Mouse (Mus musculus) heart, embryonic 16.5 days (tissue): ENCODE data around the gene Itga7. TPM values are rescaled to one million over a fixed set of nuclear protein-coding genes. Genes with fewer than 3 reads are reported as not detected.
A peak's percentile ranks its signal among the peaks of the same experiment; 100 is the strongest.
"Not testable (repeated sequence)": the region's sequence is repeated elsewhere in the genome, so short reads cannot be mapped to it uniquely, and the experiment has no call there.

ENCODE experiments used
- ATAC-seq: fragments of 200-750 bp; cut with Nextera tagmentation; replicated peaks from 2 replicates; pipeline ENCODE4 v1.8.0; 2017; ENCODE audit warnings: moderate number of reproducible peaks; ENCODE audit not compliant: insufficient read depth, low FRiP score; ENCODE audit errors: extremely low read depth
- H3K27ac ChIP-seq: fragments of 300-500 bp; sonication (generic); 2 replicates; pipeline ENCODE4 v1.5.1; 2014; ENCODE audit warnings: mild to moderate bottlenecking, low read length, control low read depth, moderate library complexity
- H3K27me3 ChIP-seq: fragments of 300-500 bp; sonication (generic); 2 replicates; pipeline ENCODE4 v1.6.1; 2014; ENCODE audit warnings: low read length, mixed read lengths; ENCODE audit not compliant: control insufficient read depth, insufficient read depth
- H3K36me3 ChIP-seq: fragments of 300-500 bp; sonication (generic); 2 replicates; pipeline ENCODE4 v1.6.1; 2014; ENCODE audit not compliant: control insufficient read depth, insufficient read depth
- H3K4me1 ChIP-seq: fragments of 300-500 bp; sonication (generic); 2 replicates; pipeline ENCODE4 v1.6.1; 2014; ENCODE audit warnings: low read length, mixed read lengths; ENCODE audit not compliant: control insufficient read depth, insufficient read depth
- H3K4me2 ChIP-seq: fragments of 300-500 bp; sonication (generic); 2 replicates; pipeline ENCODE4 v1.6.1; 2014; ENCODE audit warnings: low read depth, mild to moderate bottlenecking, control low read depth, low read length
- H3K4me3 ChIP-seq: fragments of 300-500 bp; sonication (generic); 2 replicates; pipeline ENCODE4 v1.5.1; 2014; ENCODE audit warnings: mild to moderate bottlenecking, control low read depth, low read length
- H3K9ac ChIP-seq: fragments of 300-500 bp; sonication (generic); 2 replicates; pipeline ENCODE4 v1.6.1; 2014; ENCODE audit warnings: low read length, control low read depth
- H3K9me3 ChIP-seq: fragments of 300-500 bp; sonication (generic); replicated peaks from 2 replicates; pipeline ENCODE4 v1.6.1; 2016; ENCODE audit warnings: low read length; ENCODE audit not compliant: control insufficient read depth
- WGBS: fragments of 180-500 bp; shearing (Covaris S2); extraction: QIAGEN DNeasy Blood & Tissue Kit; methylation state at CpG from one replicate; pipeline ENCODE4 v1.1.7; 2014; 5-methylcytosine and 5-hydroxymethylcytosine counted together
- polyA plus RNA-seq: library from polyadenylated mRNA; unstranded; fragments of >200 nt; fragmentation: Nextera tagmentation; extraction: Ambion mirVana; gene quantifications from 2 replicates; pipeline ENCODE4 v1.2.1, GENCODE M21; 2015

The Itga7 gene
- polyA plus RNA-seq, 1 experiment from 2014 or later, result 11.9 TPM

DNA sequence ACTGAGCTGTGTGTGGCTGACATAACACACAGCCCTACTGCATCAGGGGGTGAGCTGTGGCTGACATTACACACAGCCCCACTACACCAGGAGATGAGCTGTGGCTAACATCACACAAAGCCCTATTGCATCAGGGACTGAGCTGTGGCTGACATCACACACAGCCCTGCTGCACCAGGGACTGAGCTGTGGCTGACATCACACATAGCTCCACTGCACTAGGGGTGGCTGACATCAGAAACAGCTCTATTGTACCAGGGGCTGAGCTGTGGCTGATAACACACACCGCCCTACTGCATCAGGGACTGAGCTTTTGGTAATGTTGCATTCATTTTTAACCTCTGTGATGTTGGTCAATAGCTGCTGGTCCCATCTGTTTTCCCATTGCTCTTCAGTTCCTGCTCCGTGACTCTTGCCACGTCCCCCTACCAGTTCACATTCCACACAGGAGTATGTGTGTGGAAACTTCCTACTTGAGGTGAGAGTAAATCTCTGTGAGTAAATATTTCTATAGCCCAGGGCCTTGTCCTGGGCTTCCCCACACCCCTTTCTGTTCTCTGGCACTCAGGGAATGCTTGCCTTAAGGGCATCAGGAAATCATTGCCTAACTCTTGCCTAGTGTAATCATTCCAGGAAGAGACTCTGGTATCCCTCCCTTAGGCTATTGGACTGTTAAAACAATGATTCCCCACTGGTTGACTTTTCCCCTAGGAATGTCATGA, 47.2 kb downstream of the Itga7 start:
- no peak overlapping the region for H3K4me3 ChIP-seq
- ATAC-seq, result no peak
- H3K4me1 ChIP-seq, result no peaks in the 10 kb centered on the region
- H3K9ac ChIP-seq, result no peak overlapping the region
- H3K27me3 ChIP-seq, result no peaks in the 10 kb centered on the region
- H3K9me3 ChIP-seq, result no peaks in the 10 kb centered on the region
- no peak overlapping the region for H3K27ac ChIP-seq
- 45% methylated on average over 3 of the region's 3 CpGs for WGBS
- no peak overlapping the region for H3K4me2 ChIP-seq
- H3K36me3 ChIP-seq, result no peaks in the 10 kb centered on the region

- H3K9me3 ChIP-seq, H3K36me3 ChIP-seq, H3K4me2 ChIP-seq, H3K9ac ChIP-seq, H3K27me3 ChIP-seq, H3K4me3 ChIP-seq, H3K27ac ChIP-seq, H3K4me1 ChIP-seq, ATAC-seq: not testable (repeated sequence)
- WGBS, result 58% methylated on average over 1 of the region's 1 CpGs
Observed at GRCm38 (mm10) chr10:128989131-128989530, 55.5 kb downstream of the Itga7 start, which contains the start of gene Olfr9. Olfr9 (plus strand) TSS chr10:128989431.

DNA sequence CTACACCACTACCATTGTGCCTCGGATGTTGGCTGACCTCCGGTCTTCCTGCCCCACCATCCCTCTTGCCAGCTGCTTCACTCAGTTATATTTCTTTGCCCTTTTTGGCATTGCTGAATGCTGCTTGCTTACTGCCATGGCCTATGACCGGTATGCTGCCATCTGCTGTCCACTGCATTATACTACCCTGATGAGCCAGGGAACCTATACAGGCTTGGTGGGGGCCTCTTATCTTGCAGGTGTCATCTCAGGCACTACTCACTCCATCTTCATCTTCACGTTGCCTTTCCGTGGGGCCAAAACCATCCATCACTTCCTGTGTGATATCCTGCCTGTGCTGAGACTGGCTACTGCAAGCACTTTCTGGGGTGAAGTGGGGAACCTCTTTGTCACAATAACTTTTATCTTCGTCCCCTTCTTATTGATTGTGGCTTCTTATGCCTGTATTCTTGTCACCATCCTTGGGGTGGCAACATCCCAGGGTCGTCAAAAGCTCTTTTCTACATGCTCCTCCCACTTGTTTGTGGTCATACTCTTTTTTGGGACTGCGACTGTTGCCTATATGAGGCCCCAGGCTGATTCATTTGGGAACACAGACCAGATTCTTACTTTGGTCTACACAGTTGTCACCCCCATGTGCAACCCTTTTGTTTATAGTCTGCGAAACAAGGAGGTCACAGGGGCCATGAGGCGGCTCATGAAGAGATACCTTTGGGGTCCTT, 56.7 kb downstream of the Itga7 start:
- not testable (repeated sequence) for H3K4me3 ChIP-seq, H3K27me3 ChIP-seq, H3K9ac ChIP-seq, H3K9me3 ChIP-seq, H3K27ac ChIP-seq, H3K4me2 ChIP-seq, H3K4me1 ChIP-seq, H3K36me3 ChIP-seq
- WGBS, result 55% methylated on average over 7 of the region's 10 CpGs
- ATAC-seq, result peak; percentile 61; the same call in 1 of the 2 replicates

DNA sequence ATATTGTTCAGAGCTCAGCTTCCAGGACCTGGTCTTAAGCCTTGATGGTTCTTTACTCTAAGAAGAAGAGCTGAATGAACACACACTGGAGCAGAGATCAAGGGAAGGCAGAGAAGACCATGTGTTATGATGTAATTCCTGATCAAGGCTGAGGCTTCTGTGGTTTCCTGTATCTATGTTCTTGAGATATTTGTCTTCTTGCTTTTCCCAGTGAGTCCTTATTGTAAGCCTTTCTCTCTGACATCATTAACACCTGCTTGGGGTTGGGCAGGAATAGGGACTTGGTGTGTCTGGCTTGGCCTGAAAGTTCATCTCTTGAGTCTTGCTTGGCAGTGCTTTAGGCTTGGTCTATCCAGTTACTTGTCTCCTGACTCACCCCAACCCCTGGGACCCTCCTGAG, 57.4 kb downstream of the Itga7 start:
- no peak overlapping the region for H3K4me2 ChIP-seq
- no peak overlapping the region for H3K27ac ChIP-seq
- no peaks in the 10 kb centered on the region for H3K9me3 ChIP-seq
- no peak overlapping the region for H3K9ac ChIP-seq
- H3K4me3 ChIP-seq, result no peak overlapping the region
- H3K36me3 ChIP-seq, result no peaks in the 10 kb centered on the region
- peak; percentile 67; the same call in 1 of the 2 replicates for ATAC-seq
- no peaks in the 10 kb centered on the region for H3K27me3 ChIP-seq
- H3K4me1 ChIP-seq, result no peaks in the 10 kb centered on the region

GRCm38 (mm10) chr10:128995796-128996195, 62.2 kb downstream of the Itga7 start:
- no peaks in the 10 kb centered on the region for H3K36me3 ChIP-seq
- no peaks in the 10 kb centered on the region for H3K4me1 ChIP-seq
- 90% methylated on average over 1 of the region's 1 CpGs for WGBS
- H3K9me3 ChIP-seq, result no peaks in the 10 kb centered on the region
- H3K27ac ChIP-seq, result no peak overlapping the region
- no peaks in the 10 kb centered on the region for H3K27me3 ChIP-seq
- no peak for ATAC-seq
- no peak overlapping the region for H3K9ac ChIP-seq
- no peak overlapping the region for H3K4me2 ChIP-seq
- H3K4me3 ChIP-seq, result no peak overlapping the region

GRCm38 (mm10) chr10:128996523-128997040, 63.0 kb downstream of the Itga7 start:
- Histone ChIP-seq H3K4me2 (no peak overlapping the region), H3K27me3 (no peaks in the 10 kb centered on the region), H3K36me3 (no peaks in the 10 kb centered on the region), H3K4me3 (no peak overlapping the region), H3K9me3 (no peaks in the 10 kb centered on the region), H3K9ac (no peak overlapping the region), H3K27ac (no peak overlapping the region), H3K4me1 (no peaks in the 10 kb centered on the region)
- no peak for ATAC-seq
- WGBS, result 64% methylated on average over 4 of the region's 4 CpGs

DNA sequence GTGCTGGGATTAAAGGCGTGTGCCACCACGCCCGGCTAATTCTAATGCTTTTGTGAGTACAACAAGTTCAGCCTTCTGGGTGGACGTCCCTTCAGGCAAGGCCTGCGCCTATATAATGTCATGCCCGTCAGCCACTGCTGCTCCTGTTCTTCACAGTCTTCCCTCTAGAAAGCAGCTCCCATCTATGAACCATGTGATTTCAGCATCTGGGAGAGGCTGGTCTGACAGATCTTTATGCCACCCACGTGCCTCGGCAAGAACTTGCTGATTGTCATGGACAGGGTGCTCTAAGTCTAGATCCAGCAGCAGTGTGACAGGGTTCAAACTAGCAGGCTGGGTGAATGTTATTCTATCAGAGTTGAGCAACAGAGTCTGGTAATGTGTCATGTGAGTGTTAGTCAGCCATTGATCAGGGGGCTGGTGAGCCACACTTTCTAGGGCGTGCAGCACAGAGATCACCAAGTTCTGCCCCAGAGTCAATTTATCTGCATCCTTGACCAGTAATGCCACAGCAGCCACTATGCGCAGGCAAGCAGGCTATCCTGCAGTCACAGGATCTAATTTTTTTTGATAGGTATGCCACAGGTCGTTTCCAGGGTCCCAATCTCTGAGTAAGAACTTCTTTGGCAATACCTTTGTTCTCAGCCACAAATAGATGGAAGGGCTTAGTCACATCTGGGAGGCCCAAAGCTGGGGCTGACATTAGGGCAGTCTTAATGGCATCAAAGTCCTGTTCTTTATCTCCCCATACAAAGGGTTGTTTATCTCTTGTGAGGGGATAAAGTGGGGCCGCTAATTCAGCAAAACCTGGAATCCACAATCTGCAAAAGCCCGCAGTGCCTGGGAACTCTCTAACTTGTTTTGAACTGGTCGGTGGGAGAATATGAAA, 70.7 kb downstream of the Itga7 start:
- H3K9ac ChIP-seq, result no peak overlapping the region
- H3K4me2 ChIP-seq, result no peak overlapping the region
- no peaks in the 10 kb centered on the region for H3K4me1 ChIP-seq
- no peaks in the 10 kb centered on the region for H3K27me3 ChIP-seq
- H3K9me3 ChIP-seq, result peaks cover 5% of the 10 kb centered on the region; the same call in 1 of the 2 replicates
- no peak overlapping the region for H3K27ac ChIP-seq
- no peak for ATAC-seq
- no peaks in the 10 kb centered on the region for H3K36me3 ChIP-seq
- no peak overlapping the region for H3K4me3 ChIP-seq
- 65% methylated on average over 14 of the region's 14 CpGs for WGBS
